Mouse (Mus musculus) MEL (cell line): ENCODE measurements around the gene Sh3bgrl.

Experiments
- CTCF ChIP-seq, 3 experiments: IDR thresholded peaks in 2 of 3; conservative IDR thresholded peaks in 1 of 3; 2 replicates each; pipeline ENCODE4 v1.5.1; 2011 to 2012; ENCODE audit warnings: low read length in 3 of 3, low read depth in 2 of 3, mild to moderate bottlenecking in 2 of 3, improper control_type of control experiment in 1 of 3, inconsistent platforms in 1 of 3, mixed read lengths in 1 of 3, moderate library complexity in 1 of 3; ENCODE audit not compliant: control insufficient read depth in 1 of 3, insufficient read depth in 1 of 3, poor library complexity in 1 of 3, severe bottlenecking in 1 of 3
- ELF1 ChIP-seq: IDR thresholded peaks from 2 replicates; pipeline ENCODE4 v1.6.1; 2014; ENCODE audit warnings: low read depth, mild to moderate bottlenecking, inconsistent platforms, low read length, improper control_type of control experiment, moderate library complexity
- GABPA ChIP-seq: IDR thresholded peaks from 2 replicates; pipeline ENCODE4 v1.6.1; 2012; ENCODE audit warnings: low read depth, mild to moderate bottlenecking, inconsistent platforms, low read length, improper control_type of control experiment, moderate library complexity
- GATA1 ChIP-seq: IDR thresholded peaks from 2 replicates; pipeline ENCODE4 v1.6.1; 2011; ENCODE audit warnings: low read depth, low read length, improper control_type of control experiment
- JUND ChIP-seq: IDR thresholded peaks from 2 replicates; pipeline ENCODE4 v1.6.1; 2011; ENCODE audit warnings: low read depth, mild to moderate bottlenecking, improper control_type of control experiment, low read length
- MAX ChIP-seq: IDR thresholded peaks from 2 replicates; pipeline ENCODE4 v1.6.1; 2011; ENCODE audit warnings: low read length, improper control_type of control experiment
- POLR2A ChIP-seq, 2 experiments: IDR thresholded peaks; 2 replicates each; pipeline ENCODE4 v1.6.1; 2011 to 2012; ENCODE audit warnings: low read length in 2 of 2, mild to moderate bottlenecking in 2 of 2, control low read depth in 1 of 2, improper control_type of control experiment in 1 of 2, low read depth in 1 of 2, moderate library complexity in 1 of 2; ENCODE audit not compliant: control insufficient read depth in 1 of 2, insufficient read depth in 1 of 2, poor library complexity in 1 of 2
- TAL1 ChIP-seq: IDR thresholded peaks from 2 replicates; pipeline ENCODE4 v1.6.1; 2012; ENCODE audit warnings: mild to moderate bottlenecking, inconsistent platforms, low read length, moderate library complexity, mixed read lengths
- TCF12 ChIP-seq: IDR thresholded peaks from 2 replicates; pipeline ENCODE4 v1.6.1; 2014; ENCODE audit warnings: low read depth, mild to moderate bottlenecking, inconsistent platforms, low read length, improper control_type of control experiment, moderate library complexity
- USF1 ChIP-seq: IDR thresholded peaks from 2 replicates; pipeline ENCODE4 v1.6.1; 2014; ENCODE audit warnings: low read depth, mild to moderate bottlenecking, inconsistent platforms, low read length, improper control_type of control experiment, moderate library complexity
- ZC3H11A ChIP-seq: IDR thresholded peaks from 2 replicates; pipeline ENCODE4 v1.6.1; 2012; ENCODE audit warnings: low read depth, mild to moderate bottlenecking, inconsistent platforms, low read length, improper control_type of control experiment
- ZNF384 ChIP-seq: IDR thresholded peaks from 2 replicates; pipeline ENCODE4 v1.6.1; 2012; ENCODE audit warnings: low read depth, mild to moderate bottlenecking, inconsistent platforms, low read length, improper control_type of control experiment

DNA sequence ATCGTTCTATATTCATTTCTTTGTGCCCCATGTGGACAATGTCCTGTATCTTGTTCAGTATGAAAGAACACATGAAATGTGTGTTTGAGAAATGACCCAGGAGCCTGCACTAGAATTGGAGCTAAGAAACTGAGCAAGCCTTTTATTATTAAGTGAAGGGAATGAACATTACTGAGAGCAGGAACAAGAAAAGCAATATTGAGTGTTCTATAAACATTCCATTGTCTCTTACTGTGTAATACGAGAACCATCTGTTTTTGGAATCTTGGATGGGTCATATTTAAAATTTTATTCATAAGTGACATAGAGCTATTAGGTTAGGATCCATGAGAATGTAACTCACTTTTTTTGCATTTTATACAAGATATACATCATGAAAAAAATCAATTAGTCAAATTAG lies 36.7 kb downstream of the Sh3bgrl start:
- TF ChIP-seq TCF12 (no peak), ELF1 (no peak), CTCF (IDR thresholded peaks at IDR 0.05 in 2 of 3, conservative IDR thresholded peaks at IDR 0.05 in 1 of 3; ENCODE audit: control insufficient read depth in 1 of 3, insufficient read depth in 1 of 3, low read depth in 2 of 3, low read length in 3 of 3, poor library complexity in 1 of 3, severe bottlenecking in 1 of 3) (no peak), MAX (no peak), POLR2A (IDR thresholded peaks at IDR 0.05; ENCODE audit: control insufficient read depth in 1 of 2, insufficient read depth in 1 of 2, low read depth in 1 of 2, low read length in 2 of 2, poor library complexity in 1 of 2) (no peak), GABPA (no peak), USF1 (no peak), TAL1 (no peak), ZNF384 (no peak), ZC3H11A (no peak), GATA1 (no peak), JUND (no peak)
